Mouse (Mus musculus): ENCODE data around the gene Rtf2. TPM values are rescaled to one million over a fixed set of nuclear protein-coding genes. Genes with fewer than 3 reads are reported as not detected.

Rtf2 gene
- polyA plus RNA-seq (2016; fragmentation: Nextera tagmentation; extraction: Ambion mirVana) = 84.8 and 85.6 TPM in 2 replicates

- Histone ChIP-seq H3K4me1 (peaks cover 19% of the 10 kb centered on the region), H3K27ac (peak within 1 kb of the TSS; percentile 81), H3K36me3 (replicated peaks) (peaks cover 8% of the 10 kb centered on the region), H3K4me3 (peak within 1 kb of the TSS; percentile 84), H3K9me3 (no peaks in the 10 kb centered on the region), H3K27me3 (ENCODE audit: poor library complexity, severe bottlenecking) (no peaks in the 10 kb centered on the region)
- WGBS = 3% methylated on average over 35 of the region's 35 CpGs
- DNase-seq (ENCODE audit: extremely low spot score, low spot score) = peak; percentile 98
Measured at GRCm38 (mm10) chr2:172439843-172440639, at the start of gene Rtf2. TSS of gene Rtf2 (plus strand) at chr2:172440556.

GRCm38 (mm10) chr2:172392041-172392521, 48.3 kb upstream of the Rtf2 start:
- Histone ChIP-seq H3K36me3 (replicated peaks) (no peaks in the 10 kb centered on the region), H3K4me3 (no peak overlapping the region), H3K4me1 (peaks cover 11% of the 10 kb centered on the region), H3K27ac (no peak overlapping the region), H3K27me3 (ENCODE audit: poor library complexity, severe bottlenecking) (no peaks in the 10 kb centered on the region), H3K9me3 (no peaks in the 10 kb centered on the region)
- 80% methylated on average over 10 of the region's 10 CpGs for WGBS
- no peak for DNase-seq (ENCODE audit: extremely low spot score, low spot score)

GRCm38 (mm10) chr2:172393391-172394051, 46.8 kb upstream of the Rtf2 start, which contains the start of gene Cass4:
TSS of gene Cass4 (plus strand) at chr2:172393794.
- Histone ChIP-seq H3K9me3 (no peaks in the 10 kb centered on the region), H3K27me3 (ENCODE audit: poor library complexity, severe bottlenecking) (no peaks in the 10 kb centered on the region), H3K36me3 (replicated peaks) (no peaks in the 10 kb centered on the region), H3K4me3 (no peak within 1 kb of the TSS), H3K4me1 (peaks cover 11% of the 10 kb centered on the region), H3K27ac (no peak within 1 kb of the TSS)
- DNase-seq (ENCODE audit: extremely low spot score, low spot score) = no peak
- WGBS = 47% methylated on average over 13 of the region's 13 CpGs

GRCm38 (mm10) chr2:172394052-172394392, 46.3 kb upstream of the Rtf2 start:
- DNase-seq (ENCODE audit: extremely low spot score, low spot score) = no peak
- H3K4me3 ChIP-seq = no peak overlapping the region
- no peaks in the 10 kb centered on the region for H3K36me3 ChIP-seq (replicated peaks)

GRCm38 (mm10) chr2:172394671-172395070, 45.7 kb upstream of the Rtf2 start:
- Histone ChIP-seq H3K36me3 (replicated peaks) (no peaks in the 10 kb centered on the region), H3K27me3 (ENCODE audit: poor library complexity, severe bottlenecking) (no peaks in the 10 kb centered on the region), H3K27ac (no peak overlapping the region), H3K4me1 (peaks cover 18% of the 10 kb centered on the region), H3K4me3 (no peak overlapping the region), H3K9me3 (no peaks in the 10 kb centered on the region)
- DNase-seq (ENCODE audit: extremely low spot score, low spot score) = no peak
- 86% methylated on average over 4 of the region's 4 CpGs for WGBS

More at GRCm38 (mm10) chr2:172394052-172394392, 46.3 kb upstream of the Rtf2 start:
- Histone ChIP-seq H3K9me3 (no peaks in the 10 kb centered on the region), H3K27me3 (ENCODE audit: poor library complexity, severe bottlenecking) (no peaks in the 10 kb centered on the region), H3K4me1 (peaks cover 11% of the 10 kb centered on the region), H3K27ac (no peak overlapping the region)
- WGBS = 80% methylated on average over 2 of the region's 2 CpGs

- no peaks in the 10 kb centered on the region for H3K36me3 ChIP-seq (replicated peaks)
- 0 out of 2 replicates have a peak overlapping the region, but pooled peaks have one; percentile 7 for H3K27ac ChIP-seq
- 43% methylated on average over 9 of the region's 9 CpGs for WGBS
- DNase-seq (ENCODE audit: extremely low spot score, low spot score) = no peak
- no peak overlapping the region for H3K4me3 ChIP-seq
- peaks cover 23% of the 10 kb centered on the region for H3K4me1 ChIP-seq
- H3K9me3 ChIP-seq = no peaks in the 10 kb centered on the region
- no peaks in the 10 kb centered on the region for H3K27me3 ChIP-seq (ENCODE audit: poor library complexity, severe bottlenecking)
Measured at GRCm38 (mm10) chr2:172395961-172396360, 44.4 kb upstream of the Rtf2 start.

GRCm38 (mm10) chr2:172399901-172400300, 40.5 kb upstream of the Rtf2 start:
- H3K36me3 ChIP-seq (replicated peaks) = no peaks in the 10 kb centered on the region
- H3K4me1 ChIP-seq = peaks cover 23% of the 10 kb centered on the region
- DNase-seq (ENCODE audit: extremely low spot score, low spot score) = no peak
- H3K4me3 ChIP-seq = no peak overlapping the region
- 61% methylated on average over 9 of the region's 9 CpGs for WGBS
- no peaks in the 10 kb centered on the region for H3K27me3 ChIP-seq (ENCODE audit: poor library complexity, severe bottlenecking)
- H3K9me3 ChIP-seq = no peaks in the 10 kb centered on the region
- H3K27ac ChIP-seq = peak overlapping the region; percentile 25; the same call in 1 of the 2 replicates

GRCm38 (mm10) chr2:172401116-172401825, 39.1 kb upstream of the Rtf2 start:
- Histone ChIP-seq H3K27me3 (ENCODE audit: poor library complexity, severe bottlenecking) (no peaks in the 10 kb centered on the region), H3K9me3 (no peaks in the 10 kb centered on the region), H3K4me3 (no peak overlapping the region), H3K27ac (no peak overlapping the region), H3K4me1 (peaks cover 15% of the 10 kb centered on the region), H3K36me3 (replicated peaks) (no peaks in the 10 kb centered on the region)
- WGBS = 78% methylated on average over 13 of the region's 13 CpGs
- DNase-seq (ENCODE audit: extremely low spot score, low spot score) = no peak

- Histone ChIP-seq H3K4me3 (no peak overlapping the region), H3K36me3 (replicated peaks) (no peaks in the 10 kb centered on the region), H3K27me3 (ENCODE audit: poor library complexity, severe bottlenecking) (no peaks in the 10 kb centered on the region), H3K27ac (no peak overlapping the region), H3K9me3 (no peaks in the 10 kb centered on the region), H3K4me1 (peaks cover 12% of the 10 kb centered on the region)
- 66% methylated on average over 7 of the region's 7 CpGs for WGBS
- no peak for DNase-seq (ENCODE audit: extremely low spot score, low spot score)
Measured at GRCm38 (mm10) chr2:172404239-172404638, 36.1 kb upstream of the Rtf2 start.

GRCm38 (mm10) chr2:172405011-172405410, 35.3 kb upstream of the Rtf2 start:
- Histone ChIP-seq H3K27ac (no peak overlapping the region), H3K36me3 (replicated peaks) (no peaks in the 10 kb centered on the region), H3K4me3 (no peak overlapping the region), H3K9me3 (no peaks in the 10 kb centered on the region), H3K27me3 (ENCODE audit: poor library complexity, severe bottlenecking) (no peaks in the 10 kb centered on the region), H3K4me1 (peaks cover 4% of the 10 kb centered on the region)
- 76% methylated on average over 3 of the region's 3 CpGs for WGBS
- DNase-seq (ENCODE audit: extremely low spot score, low spot score) = no peak

GRCm38 (mm10) chr2:172406173-172406572, 34.2 kb upstream of the Rtf2 start:
- Histone ChIP-seq H3K4me3 (no peak overlapping the region), H3K4me1 (peaks cover 3% of the 10 kb centered on the region; the same call in 1 of the 2 replicates), H3K36me3 (replicated peaks) (no peaks in the 10 kb centered on the region), H3K27ac (no peak overlapping the region), H3K27me3 (ENCODE audit: poor library complexity, severe bottlenecking) (no peaks in the 10 kb centered on the region), H3K9me3 (no peaks in the 10 kb centered on the region)
- DNase-seq (ENCODE audit: extremely low spot score, low spot score) = no peak
- WGBS = 87% methylated on average over 4 of the region's 4 CpGs

- no peak overlapping the region for H3K4me3 ChIP-seq
- H3K9me3 ChIP-seq = no peaks in the 10 kb centered on the region
- no peaks in the 10 kb centered on the region for H3K27me3 ChIP-seq (ENCODE audit: poor library complexity, severe bottlenecking)
- no peak overlapping the region for H3K27ac ChIP-seq
- WGBS = 78% methylated on average over 2 of the region's 2 CpGs
- H3K36me3 ChIP-seq (replicated peaks) = no peaks in the 10 kb centered on the region
- no peak for DNase-seq (ENCODE audit: extremely low spot score, low spot score)
- H3K4me1 ChIP-seq = peaks cover 12% of the 10 kb centered on the region
Measured at GRCm38 (mm10) chr2:172407499-172407898, 32.9 kb upstream of the Rtf2 start.
